Comparison of ENCODE assay signal across 8 mouse cellular contexts in the genomic region with DNA sequence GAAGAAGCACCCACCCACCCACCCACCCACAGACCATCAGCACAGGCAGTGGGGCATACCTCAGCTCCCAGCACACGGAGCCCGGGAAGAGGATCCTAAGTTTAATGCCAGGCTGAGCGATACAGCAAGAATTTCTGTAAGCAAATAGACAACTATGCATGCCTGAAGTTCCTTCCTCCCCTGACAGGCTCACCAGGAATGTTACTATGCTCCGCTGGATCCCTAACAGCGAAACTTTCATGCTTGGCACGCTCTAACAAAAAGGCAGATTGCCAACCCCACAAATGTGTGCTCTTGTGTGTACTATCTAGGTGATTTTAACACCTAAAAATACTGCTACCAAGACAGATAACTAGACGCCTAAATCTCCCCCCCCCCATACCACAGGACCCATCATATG. TPM values are rescaled to one million over a fixed set of nuclear protein-coding genes. Genes with fewer than 3 reads are reported as not detected.
DNase-seq lines count a peak whose midpoint lies in the region; ATAC-seq and TF ChIP-seq lines count a peak whose summit lies in the region.

No protein-coding gene starts in this region.

- in situ Hi-C loops in ES-E14 (cut with MboI; ENCODE audit: low sequenced_read_pairs in 2 of 2, unreplicated experiment in 2 of 2) = no loop called here

- peak; percentile 14; the same call in 1 of the 2 replicates for ATAC-seq in heart, postnatal 0 days (ENCODE audit: insufficient read depth, low read depth)
- no peak for ATAC-seq in liver, embryonic 14.5 days (ENCODE audit: insufficient read depth)

- TF ChIP-seq CTCF in heart, postnatal 0 days (IDR thresholded peaks at IDR 0.05; ENCODE audit: low read depth) = no peak
- no peak for TF ChIP-seq CTCF in liver, embryonic 14.5 days (IDR thresholded peaks at IDR 0.05; ENCODE audit: low read depth)

- H3K36me3 ChIP-seq in heart, embryonic 10.5 days = peaks cover 44% of the 10 kb centered on the region
- H3K36me3 ChIP-seq in ES-E14 (ENCODE audit: control insufficient read depth, insufficient read depth, low read length, poor library complexity, severe bottlenecking) = peaks cover 15% of the 10 kb centered on the region
- peaks cover 26% of the 10 kb centered on the region for H3K36me3 ChIP-seq in heart, postnatal 0 days (replicated peaks; ENCODE audit: control insufficient read depth, insufficient read depth, low read length)
- peaks cover 55% of the 10 kb centered on the region for H3K36me3 ChIP-seq in liver, embryonic 14.5 days (replicated peaks; ENCODE audit: control insufficient read depth, insufficient read depth, low read depth)

- DNase-seq in heart, embryonic 10.5 days (ENCODE audit: low spot score) = peak; percentile 71
- no peak for DNase-seq in heart, adult 9 months (ENCODE audit: low spot score in 2 of 2)
- no peak for DNase-seq in ES-E14 (ENCODE audit: low read depth, low spot score)
- peak; percentile 78 for DNase-seq in heart, postnatal 0 days (ENCODE audit: low spot score)
- no peak for DNase-seq in liver, embryonic 14.5 days (ENCODE audit: low read depth in 3 of 3, low spot score in 3 of 3)
- DNase-seq in ovary, adult 18-20 months (ENCODE audit: low spot score) = no peak
- DNase-seq in embryo, embryonic 10.5 days (ENCODE audit: low spot score) = no peak
- DNase-seq in gastrocnemius, postnatal 25 days = no peak

- peak overlapping the region; percentile 48; the same call in 1 of the 2 replicates for H3K9ac ChIP-seq in ES-E14 (ENCODE audit: insufficient read depth, low read depth, low read length, poor library complexity, severe bottlenecking)
- H3K9ac ChIP-seq in heart, postnatal 0 days (replicated peaks; ENCODE audit: low read depth, low read length) = peak overlapping the region; percentile 33; the same call in 1 of the 2 replicates
- H3K9ac ChIP-seq in liver, embryonic 14.5 days (replicated peaks) = peak overlapping the region; percentile 32; the same call in 1 of the 2 replicates

- no peaks in the 10 kb centered on the region for H3K9me3 ChIP-seq in heart, embryonic 10.5 days
- H3K9me3 ChIP-seq in ES-E14 (ENCODE audit: control insufficient read depth, insufficient read depth, low read depth, low read length) = no peaks in the 10 kb centered on the region
- no peaks in the 10 kb centered on the region for H3K9me3 ChIP-seq in heart, postnatal 0 days (replicated peaks; ENCODE audit: control insufficient read depth, low read length)
- no peaks in the 10 kb centered on the region for H3K9me3 ChIP-seq in liver, embryonic 14.5 days (ENCODE audit: control insufficient read depth, low read length)

- 41% methylated on average over 7 of the region's 7 CpGs for WGBS in heart, embryonic 10.5 days
- WGBS in heart, postnatal 0 days = 9% methylated on average over 7 of the region's 7 CpGs
- 73% methylated on average over 7 of the region's 7 CpGs for WGBS in liver, embryonic 14.5 days (ENCODE audit: insufficient replicate concordance)

- no peak for TF ChIP-seq EP300 in heart, postnatal 0 days (IDR thresholded peaks at IDR 0.05; ENCODE audit: low read depth)
- TF ChIP-seq EP300 in liver, embryonic 14.5 days (IDR thresholded peaks at IDR 0.05; ENCODE audit: low read depth) = no peak

- peak overlapping the region; percentile 92 for H3K4me2 ChIP-seq in heart, postnatal 0 days (ENCODE audit: low read depth, low read length)
- peak overlapping the region; percentile 77 for H3K4me2 ChIP-seq in liver, embryonic 14.5 days (ENCODE audit: low read depth)

- peak overlapping the region; percentile 69; the same call in 1 of the 2 replicates for H3K27ac ChIP-seq in heart, embryonic 10.5 days
- H3K27ac ChIP-seq in ES-E14 (ENCODE audit: insufficient read depth, low read depth, low read length, poor library complexity, severe bottlenecking) = no peak overlapping the region
- peak overlapping the region; percentile 86 for H3K27ac ChIP-seq in heart, postnatal 0 days (ENCODE audit: low read depth)
- no peak overlapping the region for H3K27ac ChIP-seq in liver, embryonic 14.5 days

- peak overlapping the region; percentile 89; the same call in 1 of the 2 replicates for H3K4me3 ChIP-seq in heart, embryonic 10.5 days
- peak overlapping the region in 1 of 2 experiments; percentile 25; a peak in 1 of 4 replicates for H3K4me3 ChIP-seq in ES-E14 (ENCODE audit: insufficient read depth in 1 of 2, low read depth in 1 of 2, low read length in 2 of 2, poor library complexity in 1 of 2, severe bottlenecking in 1 of 2)
- H3K4me3 ChIP-seq in heart, postnatal 0 days (ENCODE audit: low read depth, low read length) = peak overlapping the region; percentile 93
- peak overlapping the region; percentile 18 to 73; a peak in 3 of 4 replicates for H3K4me3 ChIP-seq in liver, embryonic 14.5 days (ENCODE audit: insufficient read depth in 1 of 2, low read depth in 2 of 2, low read length in 2 of 2)

- H3K4me1 ChIP-seq in heart, embryonic 10.5 days = peaks cover 18% of the 10 kb centered on the region; the same call in 1 of the 2 replicates
- H3K4me1 ChIP-seq in ES-E14 (ENCODE audit: control insufficient read depth in 2 of 2, insufficient read depth in 2 of 2, low read length in 2 of 2, poor library complexity in 1 of 2) = peaks cover 5 to 6% of the 10 kb centered on the region in 2 experiments; a peak in 1 of 4 replicates
- peaks cover 21% of the 10 kb centered on the region for H3K4me1 ChIP-seq in heart, postnatal 0 days (ENCODE audit: control insufficient read depth, insufficient read depth)
- peaks cover 18 to 23% of the 10 kb centered on the region in 2 experiments for H3K4me1 ChIP-seq in liver, embryonic 14.5 days (replicated peaks; ENCODE audit: control insufficient read depth in 2 of 2, insufficient read depth in 2 of 2, low read length in 1 of 2)

- H3K27me3 ChIP-seq in heart, embryonic 10.5 days (ENCODE audit: insufficient read depth, poor library complexity, severe bottlenecking) = no peaks in the 10 kb centered on the region
- H3K27me3 ChIP-seq in heart, postnatal 0 days (ENCODE audit: control insufficient read depth, insufficient read depth, low read length) = no peaks in the 10 kb centered on the region
- H3K27me3 ChIP-seq in liver, embryonic 14.5 days (ENCODE audit: control insufficient read depth, insufficient read depth, low read length) = no peaks in the 10 kb centered on the region

TF ChIP-seq in ES-E14, 5 proteins besides CTCF, POLR2A, EP300 and RAD21:
- no peak for TF ChIP-seq MAFK (IDR thresholded peaks at IDR 0.05; ENCODE audit: insufficient read depth, low read depth, low read length)
- no peak for TF ChIP-seq CHD2 (IDR thresholded peaks at IDR 0.05; ENCODE audit: low read depth, low read length)
- TF ChIP-seq HCFC1 (IDR thresholded peaks at IDR 0.05; ENCODE audit: borderline replicate concordance, insufficient read depth, low read length) = no peak
- no peak for TF ChIP-seq ZC3H11A (IDR thresholded peaks at IDR 0.05; ENCODE audit: borderline replicate concordance, low read depth, low read length)
- TF ChIP-seq ZNF384 (IDR thresholded peaks at IDR 0.05; ENCODE audit: low read depth, low read length) = no peak

RNA-seq across cellular contexts. Expression of a gene that starts 13.8 kb away (rescaled TPM):
- 142 and 192 TPM in 2 replicates for polyA plus RNA-seq in heart, embryonic 10.5 days (2016; fragmentation: Nextera tagmentation; extraction: Ambion mirVana)
- 176 and 189 TPM in 2 replicates for total RNA-seq in ES-E14 (2012; rRNA removed)
- 114 and 219 TPM in 2 replicates for total RNA-seq in heart, postnatal 0 days (2014; rRNA removed; ENCODE audit: low replicate concordance)
- polyA plus RNA-seq in heart, postnatal 0 days (2015; fragmentation: Nextera tagmentation; extraction: Ambion mirVana) = 61.6 and 62.8 TPM in 2 replicates
- 79.8 and 111 TPM in 2 replicates for polyA plus RNA-seq in liver, embryonic 14.5 days (2012; rRNA removed)
- 116 and 130 TPM in 2 replicates for polyA plus RNA-seq in liver, embryonic 14.5 days (2014; fragmentation: Nextera tagmentation; extraction: Ambion mirVana)
- 10 to 100 TPM; 43.5 to 46.7 TPM for total RNA-seq in gastrocnemius, postnatal 25 days (2021)

RNA-seq across cellular contexts. Expression of a gene that starts 43.5 kb away (rescaled TPM):
- 602 and 803 TPM in 2 replicates for polyA plus RNA-seq in heart, embryonic 10.5 days (2016; fragmentation: Nextera tagmentation; extraction: Ambion mirVana)
- 328 and 481 TPM in 2 replicates for total RNA-seq in ES-E14 (2012; rRNA removed)
- total RNA-seq in heart, postnatal 0 days (2014; rRNA removed; ENCODE audit: low replicate concordance) = 1,527 and 1,847 TPM in 2 replicates
- polyA plus RNA-seq in heart, postnatal 0 days (2015; fragmentation: Nextera tagmentation; extraction: Ambion mirVana) = 2,043 and 2,050 TPM in 2 replicates
- polyA plus RNA-seq in liver, embryonic 14.5 days (2012; rRNA removed) = 121 and 190 TPM in 2 replicates
- 207 and 223 TPM in 2 replicates for polyA plus RNA-seq in liver, embryonic 14.5 days (2014; fragmentation: Nextera tagmentation; extraction: Ambion mirVana)
- total RNA-seq in gastrocnemius, postnatal 25 days (2021) = 1,000 to 10,000 TPM; 1,149 to 1,195 TPM

Comparison
In these comparisons a context has a peak if more than half of its experiments do, and no peak if none do; other contexts are left out.
1. DNase-seq: peak in heart, embryonic 10.5 days (single experiment) and heart, postnatal 0 days (single experiment); none in heart, adult 9 months (0 of 2), ES-E14 (single experiment), liver, embryonic 14.5 days (0 of 3), ovary, adult 18-20 months (single experiment), embryo, embryonic 10.5 days (single experiment) and gastrocnemius, postnatal 25 days (single experiment).
2. H3K27ac ChIP-seq: peak in heart, embryonic 10.5 days (single experiment) and heart, postnatal 0 days (single experiment); none in ES-E14 (single experiment) and liver, embryonic 14.5 days (single experiment).
3. Peak in every context shown above with its lines, with median percentiles within 50 percentile points of each other: H3K9ac ChIP-seq.